Mouse (Mus musculus): ENCODE measurements around the gene Macf1. TPM values are rescaled to one million over a fixed set of nuclear protein-coding genes. Genes with fewer than 3 reads are reported as not detected.

Macf1 gene
- 608 to 719 TPM (median 623 TPM) in 4 replicates for total RNA-seq (2023; ENCODE audit: inconsistent age)

DNA sequence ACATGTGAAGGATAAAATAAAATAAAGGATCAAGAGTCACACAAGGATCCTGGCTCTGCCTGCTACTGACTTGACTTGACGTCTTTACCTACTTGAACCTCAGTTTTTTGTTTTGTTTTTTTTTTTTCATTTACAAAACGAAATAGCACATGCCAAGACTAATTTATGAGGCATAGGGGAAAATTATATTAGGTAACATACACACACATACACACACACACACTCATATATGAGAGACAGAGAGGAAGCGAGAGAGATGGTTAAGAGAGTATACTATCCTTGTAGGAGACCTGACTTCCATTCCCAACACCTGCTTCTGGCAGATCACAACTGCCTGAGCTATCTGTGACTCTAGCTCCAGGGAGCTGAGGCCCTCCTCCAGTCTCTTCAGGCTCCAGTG lies at the start of gene Macf1:
Macf1 (minus strand) TSS at position 101 of the 400 bp plus-strand sequence.

GRCm38 (mm10) chr4:123717574-123718433 lies 33.6 kb upstream of the Macf1 start, which contains the start of gene Ndufs5:
Gene Ndufs5 (minus strand): TSS chr4:123718202.

DNA sequence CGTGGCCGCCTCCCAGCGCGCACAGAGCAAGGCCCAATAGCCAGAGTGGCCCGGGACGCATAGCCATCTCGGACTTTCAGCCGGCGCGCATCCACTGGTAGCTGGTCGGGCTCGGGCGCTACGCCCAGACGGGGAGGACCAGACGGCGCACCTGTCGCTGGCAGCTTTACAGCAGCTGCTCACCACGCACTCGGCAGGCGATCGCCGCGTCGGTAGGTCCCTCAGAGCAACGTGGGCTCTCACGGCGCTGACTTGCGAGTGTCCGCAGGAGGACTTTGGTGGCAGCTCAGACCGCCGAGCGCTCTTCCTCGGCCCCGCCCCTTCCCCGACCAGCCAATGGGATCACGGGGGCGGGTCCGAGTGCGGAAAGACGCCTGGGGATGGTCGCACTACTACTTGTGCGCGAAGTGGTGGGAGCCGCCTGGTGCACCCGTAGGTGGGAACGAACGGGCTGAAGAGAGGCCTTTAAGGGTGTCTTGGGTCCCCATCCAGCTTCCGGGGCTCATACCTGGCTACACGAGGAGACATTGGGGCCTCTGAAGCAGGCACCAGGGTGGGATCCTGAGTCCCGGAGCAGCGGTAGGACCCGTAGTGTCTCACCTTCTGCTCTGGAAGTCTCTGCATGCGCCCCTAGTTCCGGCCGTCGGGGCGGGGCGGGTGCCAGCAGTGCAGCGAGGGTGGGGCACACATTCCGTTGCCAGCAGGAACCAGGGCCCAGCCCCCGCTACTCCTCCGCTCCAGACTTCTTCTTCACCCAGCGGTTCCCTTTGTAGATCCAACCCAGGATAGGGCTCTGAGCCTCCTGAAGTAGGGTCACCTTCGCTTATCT lies 341.3 kb downstream of the Macf1 start, which contains the start of gene Bmp8a:
Bmp8a (minus strand) TSS at position 611 of the 829 bp plus-strand sequence.

GRCm38 (mm10) chr4:123323534-123323933 lies 360.6 kb downstream of the Macf1 start, which contains the start of gene Oxct2a:
Gene Oxct2a (minus strand): TSS chr4:123323634.

Other genes starting within 250 kb of the Macf1 start
- 30.5 to 38.8 TPM (median 33.6 TPM) in 4 replicates for gene Ndufs5, start 33.8 kb upstream of the Macf1 start, total RNA-seq (2023; ENCODE audit: inconsistent age)
- 58.7 to 71.5 TPM (median 68.2 TPM) in 4 replicates for gene Akirin1, start 66.0 kb upstream of the Macf1 start, total RNA-seq (2023; ENCODE audit: inconsistent age)
- gene Rhbdl2, start 103.5 kb upstream of the Macf1 start, total RNA-seq (2023; ENCODE audit: inconsistent age) = not detected in 4 replicates
- gene 4933427I04Rik, start 175.3 kb upstream of the Macf1 start, total RNA-seq (2023; ENCODE audit: inconsistent age) = not detected in 4 replicates
- 10.9 to 22.4 TPM (median 14.9 TPM) in 4 replicates for gene Mycbp, start 220.5 kb upstream of the Macf1 start, total RNA-seq (2023; ENCODE audit: inconsistent age)
- 107 to 117 TPM (median 110 TPM) in 4 replicates for gene Rragc, start 233.1 kb upstream of the Macf1 start, total RNA-seq (2023; ENCODE audit: inconsistent age)
- 1.5 to 3.1 TPM (median 2.3 TPM) in 4 replicates for gene 4930535I16Rik, start 233.7 kb upstream of the Macf1 start, total RNA-seq (2023; ENCODE audit: inconsistent age)

All from B cell, adult (primary cell).